Mouse (Mus musculus) large intestine, adult 2 months (tissue): ENCODE measurements around the gene Atp5k. TPM values are rescaled to one million over a fixed set of nuclear protein-coding genes. Genes with fewer than 3 reads are reported as not detected.

Experiments used
- DNase-seq: peaks from one replicate; pipeline ENCODE4 v3.0.0-alpha.2; 2012; ENCODE audit warnings: low read depth, low spot score
- WGBS: fragments of 180-500 bp; shearing (Covaris S2); methylation state at CpG from one replicate; pipeline ENCODE4 v1.1.7; 2018; 5-methylcytosine and 5-hydroxymethylcytosine counted together
- polyA plus RNA-seq: library from polyadenylated mRNA; depleted of rRNA; stranded (reverse); fragments of >200 nt; gene quantifications from 2 replicates; pipeline ENCODE4 v1.2.3, GENCODE M21; 2012; rRNA removed

Gene Atp5k
- polyA plus RNA-seq, result 103 and 114 TPM in 2 replicates

- under 1% methylated on average over 42 of the region's 42 CpGs for WGBS
- DNase-seq, result peak; percentile 94
Observed at GRCm38 (mm10) chr5:108433804-108434587, at the start of gene Atp5k. TSS of gene Atp5k (minus strand) at chr5:108434448.

GRCm38 (mm10) chr5:108483006-108483405, 48.8 kb upstream of the Atp5k start:
- DNase-seq, result no peak
- 80% methylated on average over 6 of the region's 6 CpGs for WGBS

GRCm38 (mm10) chr5:108475977-108476376, 41.7 kb upstream of the Atp5k start:
- no peak for DNase-seq
- WGBS, result 93% methylated on average over 3 of the region's 3 CpGs

GRCm38 (mm10) chr5:108473737-108474136, 39.5 kb upstream of the Atp5k start:
- DNase-seq, result no peak
- WGBS, result 85% methylated on average over 4 of the region's 4 CpGs

GRCm38 (mm10) chr5:108469617-108470016, 35.4 kb upstream of the Atp5k start:
- no peak for DNase-seq
- 65% methylated on average over 7 of the region's 7 CpGs for WGBS

- no peak for DNase-seq
- 93% methylated on average over 1 of the region's 1 CpGs for WGBS
Observed at GRCm38 (mm10) chr5:108466647-108467046, 32.4 kb upstream of the Atp5k start.

- 86% methylated on average over 6 of the region's 6 CpGs for WGBS
- no peak for DNase-seq
Observed at GRCm38 (mm10) chr5:108465131-108465891, 31.1 kb upstream of the Atp5k start.

GRCm38 (mm10) chr5:108462446-108462845, 28.2 kb upstream of the Atp5k start:
- 19% methylated on average over 4 of the region's 4 CpGs for WGBS
- no peak for DNase-seq

GRCm38 (mm10) chr5:108461082-108462065, 27.1 kb upstream of the Atp5k start, which contains the start of gene Pcgf3:
TSS of gene Pcgf3 (plus strand) at chr5:108461232.
- DNase-seq, result peak; percentile 93

GRCm38 (mm10) chr5:108460461-108460860, 26.2 kb upstream of the Atp5k start:
- 36% methylated on average over 6 of the region's 6 CpGs for WGBS
- DNase-seq, result no peak

More at GRCm38 (mm10) chr5:108461082-108462065, 27.1 kb upstream of the Atp5k start, which contains the start of gene Pcgf3:
- 2% methylated on average over 62 of the region's 62 CpGs for WGBS

- 83% methylated on average over 2 of the region's 2 CpGs for WGBS
- DNase-seq, result no peak
Observed at GRCm38 (mm10) chr5:108458706-108459105, 24.5 kb upstream of the Atp5k start.

GRCm38 (mm10) chr5:108454094-108454493, 19.8 kb upstream of the Atp5k start:
- DNase-seq, result no peak
- WGBS, result 31% methylated on average over 3 of the region's 3 CpGs

GRCm38 (mm10) chr5:108452422-108452821, 18.2 kb upstream of the Atp5k start:
- no peak for DNase-seq
- 67% methylated on average over 1 of the region's 1 CpGs for WGBS

- 18% methylated on average over 1 of the region's 1 CpGs for WGBS
- no peak for DNase-seq
Observed at GRCm38 (mm10) chr5:108451611-108452010, 17.4 kb upstream of the Atp5k start.

- DNase-seq, result no peak
- WGBS, result 67% methylated on average over 8 of the region's 8 CpGs
Observed at GRCm38 (mm10) chr5:108450837-108451540, 16.7 kb upstream of the Atp5k start.

GRCm38 (mm10) chr5:108448785-108449668, 14.8 kb upstream of the Atp5k start, which contains the start of gene Mfsd7a:
TSS of gene Mfsd7a (minus strand) at chr5:108448891.
- WGBS, result 5% methylated on average over 24 of the region's 24 CpGs
- DNase-seq, result no peak

- WGBS, result 88% methylated on average over 7 of the region's 7 CpGs
- DNase-seq, result no peak
Observed at GRCm38 (mm10) chr5:108447857-108448256, 13.6 kb upstream of the Atp5k start.

GRCm38 (mm10) chr5:108446973-108447372, 12.7 kb upstream of the Atp5k start:
- WGBS, result 46% methylated on average over 3 of the region's 3 CpGs
- DNase-seq, result no peak
